Mouse (Mus musculus) brain, embryonic 14.5 days (tissue): ENCODE measurements around the gene Wwc2.

Experiments
- CTCF ChIP-seq: fragments of 200-500 bp; IDR thresholded peaks from 2 replicates; pipeline ENCODE4 v1.5.1; 2012; ENCODE audit warnings: inconsistent platforms, mild to moderate bottlenecking, moderate library complexity, borderline replicate concordance; ENCODE audit not compliant: insufficient read depth, insufficient read length; ENCODE audit errors: extremely low read depth
- POLR2A ChIP-seq: fragments of 200-500 bp; IDR thresholded peaks from 2 replicates; pipeline ENCODE4 v1.6.1; 2012; ENCODE audit warnings: mild to moderate bottlenecking, inconsistent platforms, borderline replicate concordance; ENCODE audit not compliant: poor library complexity, insufficient read depth, insufficient read length, severe bottlenecking; ENCODE audit errors: extremely low read depth

DNA sequence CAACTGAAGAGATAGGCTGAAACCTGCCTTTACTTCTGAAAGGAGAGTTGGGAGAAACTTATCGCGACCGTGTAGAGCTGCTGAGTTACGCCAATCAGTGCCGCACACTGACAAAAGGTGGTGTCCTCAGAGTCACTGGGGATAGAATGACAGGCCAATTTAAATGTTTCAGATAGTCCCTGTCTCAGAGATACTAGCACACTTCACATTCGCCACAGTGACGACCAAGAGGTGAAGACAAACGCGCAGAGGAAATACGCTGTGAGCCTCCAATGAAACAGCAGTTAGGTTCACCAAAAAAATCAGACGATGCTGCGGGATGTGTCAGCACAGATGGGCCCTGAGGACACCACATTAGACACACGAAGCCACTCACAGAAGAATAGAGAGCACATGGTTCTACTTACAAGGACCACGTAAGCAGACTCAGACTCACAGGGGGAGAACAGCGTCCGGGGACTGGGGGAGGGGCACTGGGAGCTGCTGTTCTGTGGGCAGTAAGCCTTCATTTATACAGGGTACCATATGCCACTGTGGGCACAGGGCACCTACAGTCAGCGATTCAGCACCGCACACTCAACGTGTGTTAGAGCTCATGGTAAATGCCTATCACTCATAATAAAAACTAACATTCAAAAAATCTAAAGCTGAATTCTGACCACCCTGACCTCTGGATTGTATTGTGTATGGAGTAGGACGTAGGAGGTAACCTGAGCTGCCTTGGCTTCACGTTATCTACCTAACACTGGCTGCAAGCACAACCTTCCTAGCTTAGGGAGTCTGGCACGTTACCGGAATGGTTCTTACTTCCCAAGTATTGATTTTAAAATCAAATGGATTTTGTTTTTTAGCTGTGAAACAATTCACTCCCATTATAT, 100.5 kb downstream of the Wwc2 start:
- no peak for TF ChIP-seq POLR2A
- TF ChIP-seq CTCF, result no peak
